Mouse (Mus musculus) embryonic facial prominence, embryonic 10.5 days (tissue): ENCODE data around the gene Tmem236. TPM values are rescaled to one million over a fixed set of nuclear protein-coding genes. Genes with fewer than 3 reads are reported as not detected.

ENCODE experiments used
- DNase-seq: peaks from one replicate; pipeline ENCODE4 v3.0.0-alpha.2; 2017; ENCODE audit warnings: low spot score
- H3K27ac ChIP-seq: fragments of 300-500 bp; sonication (generic); replicated peaks from 2 replicates; pipeline ENCODE4 v1.5.1; 2016; ENCODE audit warnings: mild to moderate bottlenecking
- H3K27me3 ChIP-seq: fragments of 300-500 bp; sonication (generic); replicated peaks from 2 replicates; pipeline ENCODE4 v1.6.1; 2016; ENCODE audit warnings: low read depth, mild to moderate bottlenecking; ENCODE audit not compliant: poor library complexity, severe bottlenecking
- H3K36me3 ChIP-seq: fragments of 300-500 bp; sonication (generic); replicated peaks from 2 replicates; pipeline ENCODE4 v1.6.1; 2016; ENCODE audit warnings: mild to moderate bottlenecking, moderate library complexity
- H3K4me1 ChIP-seq: fragments of 300-500 bp; sonication (generic); 2 replicates; pipeline ENCODE4 v1.6.1; 2016
- H3K4me3 ChIP-seq: fragments of 300-500 bp; sonication (generic); 2 replicates; pipeline ENCODE4 v1.5.1; 2016; ENCODE audit warnings: mild to moderate bottlenecking, moderate library complexity
- H3K9me3 ChIP-seq: fragments of 300-500 bp; sonication (generic); 2 replicates; pipeline ENCODE4 v1.6.1; 2016; ENCODE audit warnings: mild to moderate bottlenecking
- WGBS: fragments of 180-500 bp; shearing (Covaris S2); methylation state at CpG from one replicate; pipeline ENCODE4 v1.1.7; 2016; 5-methylcytosine and 5-hydroxymethylcytosine counted together
- polyA plus RNA-seq: library from polyadenylated mRNA; unstranded; fragments of >200 nt; fragmentation: Nextera tagmentation; extraction: Ambion mirVana; gene quantifications from 2 replicates; pipeline ENCODE4 v1.2.1, GENCODE M21; 2016

The Tmem236 gene
- polyA plus RNA-seq: 0.04 TPM in 1 of 2 replicates, not detected in the other

- Histone ChIP-seq H3K4me3 (no peak within 1 kb of the TSS), H3K9me3 (no peaks in the 10 kb centered on the region), H3K27ac (no peak within 1 kb of the TSS), H3K4me1 (no peaks in the 10 kb centered on the region), H3K36me3 (no peaks in the 10 kb centered on the region), H3K27me3 (no peaks in the 10 kb centered on the region)
- DNase-seq: no peak
- 84% methylated on average over 3 of the region's 3 CpGs for WGBS
Measured at GRCm38 (mm10) chr2:14174334-14174733, at the start of gene Tmem236. TSS of gene Tmem236 (plus strand) at chr2:14174523.

GRCm38 (mm10) chr2:14126387-14126786 is 47.9 kb upstream of the Tmem236 start:
- 94% methylated on average over 6 of the region's 6 CpGs for WGBS
- no peak overlapping the region for H3K4me3 ChIP-seq
- H3K9me3 ChIP-seq: no peaks in the 10 kb centered on the region
- DNase-seq: no peak
- no peak overlapping the region for H3K27ac ChIP-seq
- no peaks in the 10 kb centered on the region for H3K27me3 ChIP-seq
- peaks cover 39% of the 10 kb centered on the region for H3K36me3 ChIP-seq
- no peaks in the 10 kb centered on the region for H3K4me1 ChIP-seq

- no peak for DNase-seq
- H3K4me3 ChIP-seq: no peak overlapping the region
- no peak overlapping the region for H3K27ac ChIP-seq
- H3K36me3 ChIP-seq: peaks cover 50% of the 10 kb centered on the region
- H3K4me1 ChIP-seq: no peaks in the 10 kb centered on the region
- no peaks in the 10 kb centered on the region for H3K27me3 ChIP-seq
- H3K9me3 ChIP-seq: no peaks in the 10 kb centered on the region
- WGBS: 65% methylated on average over 3 of the region's 3 CpGs
Measured at GRCm38 (mm10) chr2:14127629-14128028, 46.7 kb upstream of the Tmem236 start.

- 92% methylated on average over 12 of the region's 12 CpGs for WGBS
Measured at GRCm38 (mm10) chr2:14130641-14131339, 43.5 kb upstream of the Tmem236 start.

GRCm38 (mm10) chr2:14132468-14133326 is 41.6 kb upstream of the Tmem236 start:
- no peaks in the 10 kb centered on the region for H3K9me3 ChIP-seq
- no peak overlapping the region for H3K27ac ChIP-seq
- DNase-seq: no peak
- no peaks in the 10 kb centered on the region for H3K27me3 ChIP-seq
- 94% methylated on average over 4 of the region's 4 CpGs for WGBS
- H3K36me3 ChIP-seq: peaks cover 63% of the 10 kb centered on the region
- H3K4me3 ChIP-seq: no peak overlapping the region
- no peaks in the 10 kb centered on the region for H3K4me1 ChIP-seq

More at GRCm38 (mm10) chr2:14130641-14131339, 43.5 kb upstream of the Tmem236 start:
- Histone ChIP-seq H3K4me1 (no peaks in the 10 kb centered on the region), H3K9me3 (no peaks in the 10 kb centered on the region), H3K36me3 (peaks cover 59% of the 10 kb centered on the region), H3K4me3 (no peak overlapping the region), H3K27ac (no peak overlapping the region), H3K27me3 (no peaks in the 10 kb centered on the region)
- DNase-seq: no peak

GRCm38 (mm10) chr2:14136906-14137305 is 37.4 kb upstream of the Tmem236 start:
- H3K4me3 ChIP-seq: no peak overlapping the region
- WGBS: 83% methylated on average over 3 of the region's 3 CpGs
- H3K27me3 ChIP-seq: no peaks in the 10 kb centered on the region
- no peaks in the 10 kb centered on the region for H3K4me1 ChIP-seq
- peaks cover 70% of the 10 kb centered on the region for H3K36me3 ChIP-seq
- H3K27ac ChIP-seq: no peak overlapping the region
- no peaks in the 10 kb centered on the region for H3K9me3 ChIP-seq
- DNase-seq: no peak

- Histone ChIP-seq H3K4me1 (no peaks in the 10 kb centered on the region), H3K4me3 (no peak overlapping the region), H3K9me3 (no peaks in the 10 kb centered on the region), H3K36me3 (peaks cover 81% of the 10 kb centered on the region), H3K27me3 (no peaks in the 10 kb centered on the region), H3K27ac (no peak overlapping the region)
- DNase-seq: no peak
- WGBS: 82% methylated on average over 6 of the region's 6 CpGs
Measured at GRCm38 (mm10) chr2:14139590-14139989, 34.7 kb upstream of the Tmem236 start.

GRCm38 (mm10) chr2:14140044-14140443 is 34.3 kb upstream of the Tmem236 start:
- no peak for DNase-seq
- H3K4me3 ChIP-seq: no peak overlapping the region
- H3K36me3 ChIP-seq: peaks cover 83% of the 10 kb centered on the region
- no peaks in the 10 kb centered on the region for H3K9me3 ChIP-seq
- H3K27ac ChIP-seq: no peak overlapping the region
- peaks cover 3% of the 10 kb centered on the region; the same call in 1 of the 2 replicates for H3K4me1 ChIP-seq
- no peaks in the 10 kb centered on the region for H3K27me3 ChIP-seq
- WGBS: 78% methylated on average over 2 of the region's 2 CpGs

- no peak for DNase-seq
- WGBS: 78% methylated on average over 3 of the region's 3 CpGs
- no peak overlapping the region for H3K4me3 ChIP-seq
- peaks cover 4% of the 10 kb centered on the region; the same call in 1 of the 2 replicates for H3K4me1 ChIP-seq
- peaks cover 75% of the 10 kb centered on the region for H3K36me3 ChIP-seq
- H3K27ac ChIP-seq: no peak overlapping the region
- no peaks in the 10 kb centered on the region for H3K27me3 ChIP-seq
- H3K9me3 ChIP-seq: no peaks in the 10 kb centered on the region
Measured at GRCm38 (mm10) chr2:14145311-14145710, 29.0 kb upstream of the Tmem236 start.

- no peak overlapping the region for H3K27ac ChIP-seq
- no peaks in the 10 kb centered on the region for H3K9me3 ChIP-seq
- H3K4me3 ChIP-seq: no peak overlapping the region
- H3K36me3 ChIP-seq: peaks cover 72% of the 10 kb centered on the region
- H3K27me3 ChIP-seq: no peaks in the 10 kb centered on the region
- WGBS: 90% methylated on average over 2 of the region's 2 CpGs
- peaks cover 4% of the 10 kb centered on the region; the same call in 1 of the 2 replicates for H3K4me1 ChIP-seq
- no peak for DNase-seq
Measured at GRCm38 (mm10) chr2:14146913-14147312, 27.4 kb upstream of the Tmem236 start.

GRCm38 (mm10) chr2:14150829-14151228 is 23.5 kb upstream of the Tmem236 start:
- no peak for DNase-seq
- H3K4me1 ChIP-seq: no peaks in the 10 kb centered on the region
- 92% methylated on average over 2 of the region's 2 CpGs for WGBS

GRCm38 (mm10) chr2:14151854-14152253 is 22.5 kb upstream of the Tmem236 start:
- WGBS: 90% methylated on average over 6 of the region's 6 CpGs
- no peak overlapping the region for H3K4me3 ChIP-seq
- peaks cover 27% of the 10 kb centered on the region for H3K36me3 ChIP-seq

More at GRCm38 (mm10) chr2:14150829-14151228, 23.5 kb upstream of the Tmem236 start:
- no peak overlapping the region for H3K4me3 ChIP-seq
- no peak overlapping the region for H3K27ac ChIP-seq
- no peaks in the 10 kb centered on the region for H3K27me3 ChIP-seq
- peaks cover 36% of the 10 kb centered on the region for H3K36me3 ChIP-seq
- no peaks in the 10 kb centered on the region for H3K9me3 ChIP-seq

More at GRCm38 (mm10) chr2:14151854-14152253, 22.5 kb upstream of the Tmem236 start:
- Histone ChIP-seq H3K27me3 (no peaks in the 10 kb centered on the region), H3K27ac (no peak overlapping the region), H3K4me1 (no peaks in the 10 kb centered on the region), H3K9me3 (no peaks in the 10 kb centered on the region)
- DNase-seq: no peak
